Mouse (Mus musculus) liver, embryonic 12.5 days (tissue): ENCODE measurements at regions not wholly inside any gene's neighbourhood (a gene's known extent, or its start where the extent isn't known, plus 50 kb on each side); places are given as distances from the start of the nearest gene placed in this dataset.
A peak's percentile ranks its signal among the peaks of the same experiment; 100 is the strongest.

Experiments
- ATAC-seq: fragments of 200-750 bp; cut with Nextera tagmentation; 2 replicates; pipeline ENCODE4 v1.8.0; 2017; ENCODE audit warnings: moderate number of reproducible peaks, mild to moderate bottlenecking, moderate library complexity
- H3K27ac ChIP-seq: fragments of 300-500 bp; sonication (generic); 2 replicates; pipeline ENCODE4 v1.5.1; 2016; ENCODE audit warnings: mild to moderate bottlenecking
- H3K27me3 ChIP-seq: fragments of 300-500 bp; sonication (generic); replicated peaks from 2 replicates; pipeline ENCODE4 v1.6.1; 2016; ENCODE audit warnings: mild to moderate bottlenecking, moderate library complexity
- H3K36me3 ChIP-seq: fragments of 300-500 bp; sonication (generic); 2 replicates; pipeline ENCODE4 v1.6.1; 2016; ENCODE audit warnings: mild to moderate bottlenecking, moderate library complexity
- H3K4me1 ChIP-seq: fragments of 300-500 bp; sonication (generic); 2 replicates; pipeline ENCODE4 v1.6.1; 2016
- H3K4me2 ChIP-seq: fragments of 300-500 bp; sonication (generic); 2 replicates; pipeline ENCODE4 v1.6.1; 2016; ENCODE audit warnings: mild to moderate bottlenecking, moderate library complexity
- H3K4me3 ChIP-seq: fragments of 300-500 bp; sonication (generic); 2 replicates; pipeline ENCODE4 v1.5.1; 2016; ENCODE audit warnings: mild to moderate bottlenecking, moderate library complexity
- H3K9ac ChIP-seq: fragments of 300-500 bp; sonication (generic); 2 replicates; pipeline ENCODE4 v1.6.1; 2016; ENCODE audit warnings: mild to moderate bottlenecking, moderate library complexity
- H3K9me3 ChIP-seq: fragments of 300-500 bp; sonication (generic); replicated peaks from 2 replicates; pipeline ENCODE4 v1.6.1; 2016; ENCODE audit warnings: mild to moderate bottlenecking, moderate library complexity
- WGBS: fragments of 180-500 bp; shearing (Covaris S2); methylation state at CpG from one replicate; pipeline ENCODE4 v1.1.7; 2016; ENCODE audit not compliant: insufficient replicate concordance; 5-methylcytosine and 5-hydroxymethylcytosine counted together

DNA sequence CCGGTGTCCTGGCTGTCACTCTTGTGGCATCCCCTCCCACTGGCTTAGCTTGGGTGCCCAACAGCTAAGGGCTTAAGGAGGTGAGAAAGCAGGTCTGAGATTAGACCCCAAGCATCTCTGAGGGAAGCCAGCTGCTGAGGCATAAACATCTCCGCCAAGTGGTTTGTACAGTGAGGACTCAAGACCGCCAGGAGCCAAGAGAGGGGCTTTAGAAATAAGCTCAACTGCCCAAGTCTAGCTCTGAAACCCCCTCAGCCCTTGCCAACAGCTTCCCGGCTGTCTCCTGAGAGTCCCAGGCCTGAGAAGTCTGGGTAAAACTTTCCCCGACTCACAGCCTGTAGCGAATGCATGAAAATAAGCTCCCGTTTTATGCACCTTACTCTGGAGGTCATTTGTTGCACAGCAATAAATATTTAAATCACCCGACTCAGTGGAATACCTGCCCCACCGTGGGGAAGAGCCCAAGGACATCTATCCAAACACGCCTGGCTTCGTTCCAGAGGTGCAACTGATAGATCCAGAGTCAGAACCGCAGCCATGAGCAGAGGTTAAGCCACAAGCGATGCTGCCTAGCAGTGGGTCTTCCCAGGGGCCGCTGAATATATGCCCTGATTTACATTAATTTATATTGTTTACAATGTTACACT is 100.1 kb upstream of the Slc44a1 start:
- WGBS = 81% methylated on average over 13 of the region's 14 CpGs
- Histone ChIP-seq H3K4me2 (no peak overlapping the region), H3K27me3 (no peaks in the 10 kb centered on the region), H3K9me3 (peaks cover 6% of the 10 kb centered on the region), H3K4me3 (no peak overlapping the region), H3K9ac (no peak overlapping the region), H3K36me3 (no peaks in the 10 kb centered on the region), H3K27ac (no peak overlapping the region), H3K4me1 (no peaks in the 10 kb centered on the region)
- ATAC-seq = no peak

DNA sequence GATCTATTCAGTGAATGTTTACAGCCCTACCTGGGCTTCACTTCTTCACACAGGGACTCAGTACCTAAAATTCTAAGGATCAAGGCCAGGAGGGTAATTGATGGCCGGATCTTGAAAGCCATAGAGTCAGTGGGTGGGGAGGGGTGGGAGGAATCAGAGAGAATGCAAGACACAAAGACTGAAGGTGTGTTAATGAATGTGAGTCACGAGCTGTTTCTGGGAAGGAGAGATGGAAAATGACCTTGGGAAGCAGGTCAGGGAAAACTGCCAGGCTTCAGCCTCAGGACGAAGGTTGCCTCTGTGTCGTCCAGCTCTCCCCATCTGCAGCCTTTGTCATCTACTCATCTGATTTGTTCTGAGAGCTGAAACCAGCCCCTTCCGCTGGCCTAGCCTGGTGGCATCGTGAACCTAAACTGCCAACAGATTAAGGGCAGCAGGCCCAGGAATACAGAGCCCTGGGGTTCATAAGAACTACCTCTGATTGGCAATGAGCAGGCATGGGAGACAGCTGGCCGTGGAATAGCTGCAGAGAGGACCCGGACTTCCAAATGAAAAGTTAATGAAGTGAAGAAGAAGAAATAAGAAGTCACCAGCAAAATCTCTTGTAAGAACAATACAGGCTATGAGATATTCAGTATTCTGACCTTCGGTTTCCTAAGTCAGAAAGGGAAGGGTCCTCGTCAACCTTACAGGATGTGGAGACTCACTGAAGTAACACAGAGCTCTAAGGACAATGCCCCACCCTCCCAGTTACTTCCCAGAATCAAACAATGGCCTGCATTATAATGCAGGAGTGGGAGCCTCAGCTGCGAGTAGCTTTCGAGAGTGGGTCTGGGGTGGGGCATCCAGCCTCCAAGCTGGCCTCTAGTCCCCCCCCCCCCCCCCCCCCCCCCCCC is 100.8 kb upstream of the Slc44a1 start:
- Histone ChIP-seq H3K4me3 (no peak overlapping the region), H3K36me3 (no peaks in the 10 kb centered on the region), H3K4me2 (no peak overlapping the region), H3K27ac (no peak overlapping the region), H3K4me1 (no peaks in the 10 kb centered on the region), H3K9me3 (peaks cover 6% of the 10 kb centered on the region), H3K27me3 (no peaks in the 10 kb centered on the region), H3K9ac (no peak overlapping the region)
- no peak for ATAC-seq
- 59% methylated on average over 12 of the region's 12 CpGs for WGBS

DNA sequence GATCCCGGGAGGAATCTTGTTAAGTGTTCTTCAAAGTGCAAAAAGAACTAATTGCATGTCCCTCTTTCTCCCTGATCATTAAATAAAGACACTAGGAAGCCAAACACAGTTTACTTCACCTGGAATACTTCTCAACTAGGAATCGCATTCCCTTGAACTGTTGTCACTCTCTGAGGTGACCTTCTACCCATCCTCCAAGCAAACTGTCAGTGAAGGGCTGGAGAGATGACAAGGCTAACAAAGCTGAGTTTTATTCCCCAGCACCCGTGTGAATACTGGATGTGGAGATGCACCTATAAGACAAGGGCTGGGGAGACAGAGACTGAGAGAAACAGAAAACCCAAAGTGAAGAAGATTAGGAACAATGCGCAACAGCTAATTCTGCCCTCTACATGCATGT is 101.7 kb upstream of the Slc44a1 start:
- no peaks in the 10 kb centered on the region for H3K36me3 ChIP-seq
- no peak overlapping the region for H3K4me3 ChIP-seq
- H3K9ac ChIP-seq = no peak overlapping the region
- no peaks in the 10 kb centered on the region for H3K4me1 ChIP-seq
- H3K27me3 ChIP-seq = no peaks in the 10 kb centered on the region
- no peak overlapping the region for H3K27ac ChIP-seq
- peaks cover 6% of the 10 kb centered on the region for H3K9me3 ChIP-seq
- 66% methylated on average over 4 of the region's 4 CpGs for WGBS
- no peak for ATAC-seq
- H3K4me2 ChIP-seq = no peak overlapping the region

DNA sequence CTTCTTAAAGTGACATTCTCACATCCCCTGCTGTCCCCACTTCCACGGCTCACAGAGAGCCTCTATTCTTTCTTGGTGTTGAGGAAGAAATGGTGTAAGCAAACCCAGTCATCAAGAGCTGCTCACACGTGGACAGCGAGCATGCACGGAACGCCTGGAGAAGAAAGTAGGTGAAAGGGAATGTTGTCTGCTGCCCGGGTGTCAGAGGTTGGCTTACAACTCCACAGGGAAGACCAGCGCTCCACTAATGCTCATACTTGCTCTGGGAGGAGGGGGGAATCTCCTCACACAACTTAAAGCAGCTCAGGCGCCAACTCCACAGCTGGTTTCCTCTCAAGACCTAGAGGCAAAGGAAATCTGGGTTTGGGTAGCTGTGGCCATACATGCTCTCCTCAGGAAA is 102.4 kb upstream of the Slc44a1 start:
- H3K27ac ChIP-seq = no peak overlapping the region
- H3K9ac ChIP-seq = no peak overlapping the region
- H3K27me3 ChIP-seq = no peaks in the 10 kb centered on the region
- H3K4me1 ChIP-seq = no peaks in the 10 kb centered on the region
- no peak overlapping the region for H3K4me3 ChIP-seq
- peaks cover 6% of the 10 kb centered on the region for H3K9me3 ChIP-seq
- WGBS = 42% methylated on average over 8 of the region's 8 CpGs
- no peaks in the 10 kb centered on the region for H3K36me3 ChIP-seq
- no peak for ATAC-seq
- H3K4me2 ChIP-seq = no peak overlapping the region

DNA sequence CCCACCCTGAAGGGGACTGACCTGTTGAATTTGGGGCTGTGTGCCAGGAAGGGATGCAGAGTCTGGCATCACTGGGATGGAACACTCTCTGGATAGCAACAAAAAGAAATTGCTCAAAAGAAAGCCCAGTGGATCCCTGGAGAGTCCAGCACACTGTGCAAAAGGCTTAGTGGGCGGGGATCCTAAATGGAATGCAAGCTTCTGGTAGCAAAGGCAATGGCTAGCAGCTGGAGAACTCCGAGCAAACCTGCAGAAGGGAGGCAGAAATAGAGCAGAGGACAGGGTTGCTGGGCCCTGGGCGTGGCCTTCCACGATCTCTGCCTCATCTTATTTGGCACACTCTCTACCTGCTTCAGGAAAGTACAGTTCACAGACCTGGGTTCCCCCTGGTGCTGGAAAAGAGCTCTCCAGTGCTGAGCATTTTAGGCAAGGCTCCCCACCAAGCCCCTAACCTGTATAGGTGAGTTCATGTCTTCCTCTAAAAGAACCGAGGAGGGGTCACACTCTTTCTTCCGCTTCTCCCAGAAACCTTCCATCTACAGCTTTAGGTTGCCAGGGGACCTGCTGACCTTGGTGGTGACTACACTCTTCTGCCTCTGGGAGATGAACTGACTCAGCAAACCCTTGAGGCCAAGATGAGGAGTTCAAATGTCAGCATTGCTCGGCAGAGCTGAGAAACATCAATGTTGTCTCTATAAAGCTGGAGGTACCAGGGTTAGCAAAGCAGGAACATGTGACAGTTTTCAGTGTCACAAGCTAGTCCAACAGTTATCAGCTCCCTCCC is 112.6 kb upstream of the Slc44a1 start:
- Histone ChIP-seq H3K9me3 (no peaks in the 10 kb centered on the region), H3K4me2 (no peak overlapping the region), H3K9ac (no peak overlapping the region), H3K27me3 (no peaks in the 10 kb centered on the region), H3K4me3 (no peak overlapping the region), H3K4me1 (0 out of 2 replicates have a peak, but pooled peaks cover 5% of the 10 kb centered on the region), H3K27ac (no peak overlapping the region), H3K36me3 (no peaks in the 10 kb centered on the region)
- no peak for ATAC-seq
- 67% methylated on average over 7 of the region's 7 CpGs for WGBS

DNA sequence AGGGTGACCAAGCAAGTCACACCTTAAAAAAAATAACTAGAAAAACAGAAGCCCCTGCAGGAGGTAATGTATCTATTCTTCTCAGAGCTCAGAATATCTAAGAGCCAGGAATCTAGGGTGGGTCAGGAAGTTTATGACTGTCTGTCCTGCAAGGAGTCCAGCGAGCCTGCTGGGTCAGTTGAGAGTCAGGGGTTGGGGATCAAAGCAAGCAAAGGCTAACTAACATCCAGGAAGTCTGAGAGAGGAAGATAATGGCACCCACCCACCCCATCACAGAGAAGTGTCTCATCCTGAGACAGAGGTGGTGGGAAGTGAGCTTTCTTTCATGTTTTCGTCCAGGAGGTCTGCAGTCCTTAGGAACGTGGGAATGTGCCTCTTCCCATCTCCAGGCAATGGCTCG is 116.4 kb upstream of the Slc44a1 start:
- Histone ChIP-seq H3K27ac (no peak overlapping the region), H3K9me3 (no peaks in the 10 kb centered on the region), H3K4me1 (peaks cover 24% of the 10 kb centered on the region), H3K36me3 (no peaks in the 10 kb centered on the region), H3K27me3 (no peaks in the 10 kb centered on the region), H3K9ac (no peak overlapping the region), H3K4me2 (no peak overlapping the region), H3K4me3 (no peak overlapping the region)
- ATAC-seq = no peak
- 26% methylated on average over 4 of the region's 4 CpGs for WGBS

DNA sequence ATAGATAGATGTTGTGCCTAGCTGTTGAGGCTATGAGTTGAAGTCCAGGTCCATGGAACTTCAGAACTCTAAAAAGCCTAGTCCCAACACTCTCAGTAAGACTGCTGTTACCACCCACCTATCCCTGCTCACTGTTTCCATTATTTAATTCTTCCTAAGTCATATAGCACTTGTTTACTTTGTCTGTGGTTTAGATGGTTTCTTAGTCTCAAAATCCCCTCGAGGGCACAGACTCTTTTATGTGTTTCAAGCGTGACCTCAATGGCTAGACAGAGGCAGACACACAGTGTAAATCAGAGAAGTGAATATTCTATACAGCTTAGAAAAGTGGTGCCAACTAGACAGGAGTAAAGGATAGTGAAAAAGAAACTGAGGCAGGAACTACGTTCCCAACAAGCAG is 117.0 kb upstream of the Slc44a1 start:
- no peak for ATAC-seq
- Histone ChIP-seq H3K9ac (no peak overlapping the region), H3K4me1 (peaks cover 24% of the 10 kb centered on the region), H3K9me3 (no peaks in the 10 kb centered on the region), H3K27me3 (no peaks in the 10 kb centered on the region), H3K4me3 (no peak overlapping the region), H3K4me2 (no peak overlapping the region), H3K36me3 (no peaks in the 10 kb centered on the region), H3K27ac (no peak overlapping the region)
- WGBS = 55% methylated on average over 3 of the region's 3 CpGs

DNA sequence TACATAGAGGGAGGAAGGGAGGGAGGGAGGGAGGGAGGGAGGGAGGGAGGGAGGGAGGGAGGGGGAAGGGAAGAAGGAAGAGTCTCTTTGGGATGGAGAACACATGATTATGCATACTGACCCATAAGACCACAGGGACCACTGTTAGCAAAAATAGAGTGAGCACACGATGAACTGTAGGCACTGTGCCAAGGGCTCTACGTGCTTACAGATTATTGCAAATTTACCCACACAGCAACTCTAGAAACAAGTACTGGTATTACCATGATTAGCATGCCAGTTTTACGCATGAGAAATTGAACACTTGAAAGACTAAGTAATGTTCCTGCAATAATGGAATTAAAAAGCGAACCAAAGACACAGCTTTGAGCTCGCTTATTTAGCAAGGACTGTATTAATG is 117.7 kb upstream of the Slc44a1 start:
- WGBS = 84% methylated on average over 5 of the region's 5 CpGs
- Histone ChIP-seq H3K36me3 (no peaks in the 10 kb centered on the region), H3K9ac (no peak overlapping the region), H3K27ac (no peak overlapping the region), H3K4me1 (peaks cover 24% of the 10 kb centered on the region), H3K4me3 (no peak overlapping the region), H3K4me2 (no peak overlapping the region), H3K9me3 (no peaks in the 10 kb centered on the region), H3K27me3 (no peaks in the 10 kb centered on the region)
- no peak for ATAC-seq

DNA sequence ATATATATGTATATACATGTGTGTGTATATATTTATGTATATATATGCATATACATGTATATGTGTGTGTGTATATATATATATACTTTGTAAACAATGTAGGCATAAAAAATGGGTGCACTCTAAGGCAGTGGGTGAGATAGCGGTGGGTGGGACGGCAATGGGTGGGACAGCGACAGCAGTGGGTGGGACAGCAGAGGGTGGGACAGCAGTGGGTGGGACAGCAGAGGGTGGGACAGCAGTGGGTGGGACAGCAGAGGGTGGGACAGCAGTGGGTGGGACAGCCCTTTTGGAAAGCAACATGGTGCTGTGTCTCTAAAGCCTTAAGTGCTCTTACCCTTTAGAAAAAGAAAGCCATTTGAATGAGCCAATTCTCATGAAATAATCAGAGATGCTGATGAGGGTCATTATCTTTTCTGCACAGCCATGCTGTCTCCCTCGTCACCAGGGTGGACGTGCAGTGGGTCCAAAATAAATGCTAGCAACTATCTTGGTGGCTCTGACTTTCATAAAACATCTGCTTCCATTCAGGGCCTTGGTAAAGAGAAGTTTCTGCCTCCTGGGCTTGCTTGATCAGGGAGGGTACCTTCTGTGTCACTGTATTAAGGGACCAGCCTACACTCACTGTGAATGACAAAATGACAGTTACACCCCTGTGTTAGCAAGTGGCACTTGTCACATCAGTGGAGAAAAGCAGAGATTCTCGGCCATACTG is 119.3 kb upstream of the Slc44a1 start:
- peaks cover 31% of the 10 kb centered on the region for H3K4me1 ChIP-seq
- 36% methylated on average over 6 of the region's 6 CpGs for WGBS
- H3K4me3 ChIP-seq = no peak overlapping the region
- ATAC-seq = peak; percentile 88
- no peaks in the 10 kb centered on the region for H3K36me3 ChIP-seq
- H3K9ac ChIP-seq = no peak overlapping the region
- no peaks in the 10 kb centered on the region for H3K9me3 ChIP-seq
- peak overlapping the region; percentile 24 for H3K4me2 ChIP-seq
- peak overlapping the region; percentile 23; the same call in 1 of the 2 replicates for H3K27ac ChIP-seq
- no peaks in the 10 kb centered on the region for H3K27me3 ChIP-seq

DNA sequence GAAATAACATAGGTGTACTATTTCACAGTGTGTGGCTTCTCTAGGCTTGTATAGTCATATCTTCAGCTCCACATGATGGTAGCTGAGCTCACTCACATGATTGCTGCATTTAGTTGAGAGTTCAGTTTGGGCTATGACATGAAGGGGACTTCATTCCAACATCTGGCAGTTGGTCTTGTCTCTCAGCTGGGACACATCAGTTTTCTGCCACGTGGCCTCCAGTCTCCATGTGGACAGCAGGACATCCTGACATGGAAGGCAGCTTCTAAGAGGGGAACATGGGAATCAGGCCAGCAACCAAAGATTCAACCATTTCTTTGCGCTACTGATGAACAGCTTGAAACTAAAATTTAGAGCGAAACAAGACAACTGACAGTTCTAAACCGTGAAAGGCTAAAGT is 121.2 kb upstream of the Slc44a1 start:
- peaks cover 31% of the 10 kb centered on the region for H3K4me1 ChIP-seq
- H3K9me3 ChIP-seq = no peaks in the 10 kb centered on the region
- no peaks in the 10 kb centered on the region for H3K36me3 ChIP-seq
- 79% methylated on average over 4 of the region's 4 CpGs for WGBS
- no peak overlapping the region for H3K9ac ChIP-seq
- no peak for ATAC-seq
- H3K4me3 ChIP-seq = no peak overlapping the region
- no peak overlapping the region for H3K27ac ChIP-seq
- no peaks in the 10 kb centered on the region for H3K27me3 ChIP-seq
- H3K4me2 ChIP-seq = no peak overlapping the region

DNA sequence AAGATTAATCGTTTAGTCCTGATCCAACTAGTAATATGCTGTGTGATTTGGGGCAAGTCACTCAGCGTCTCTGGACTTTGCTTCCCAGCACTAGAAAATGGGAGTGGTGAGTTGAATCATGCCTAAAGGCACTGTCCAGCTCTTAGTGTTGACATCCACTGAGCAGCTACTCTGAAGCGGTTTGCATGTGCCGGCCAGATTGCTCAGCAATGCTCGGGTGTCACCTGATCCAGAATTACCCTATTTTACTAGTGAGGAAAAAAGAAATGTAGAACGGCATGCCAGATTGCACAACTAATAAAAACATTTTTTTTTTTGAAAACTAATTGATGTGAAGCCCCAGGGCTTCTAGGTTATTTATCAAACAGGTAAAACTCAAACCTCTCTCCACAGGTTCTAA is 122.0 kb upstream of the Slc44a1 start:
- 73% methylated on average over 6 of the region's 6 CpGs for WGBS
- no peak overlapping the region for H3K4me3 ChIP-seq
- H3K27me3 ChIP-seq = no peaks in the 10 kb centered on the region
- H3K4me1 ChIP-seq = peaks cover 31% of the 10 kb centered on the region
- no peak overlapping the region for H3K9ac ChIP-seq
- no peak for ATAC-seq
- H3K9me3 ChIP-seq = no peaks in the 10 kb centered on the region
- H3K4me2 ChIP-seq = no peak overlapping the region
- no peak overlapping the region for H3K27ac ChIP-seq
- no peaks in the 10 kb centered on the region for H3K36me3 ChIP-seq
